Mouse (Mus musculus) right cerebral cortex, postnatal 14 days (tissue): ENCODE measurements around the gene Morc3.
"Not testable (repeated sequence)": the region's sequence is repeated elsewhere in the genome, so short reads cannot be mapped to it uniquely, and the experiment has no call there.

Experiments
- DNase-seq: peaks from one replicate; pipeline ENCODE4 v3.0.0; 2022

Morc3 gene

GRCm38 (mm10) chr16:93819325-93819696 is 12.6 kb upstream of the Morc3 start:
- DNase-seq, result no peak

GRCm38 (mm10) chr16:93820040-93820439 is 11.9 kb upstream of the Morc3 start:
- no peak for DNase-seq

GRCm38 (mm10) chr16:93821706-93822105 is 10.2 kb upstream of the Morc3 start:
- DNase-seq, result no peak

- DNase-seq, result not testable (repeated sequence)
Measured at GRCm38 (mm10) chr16:93822433-93823225, 9.3 kb upstream of the Morc3 start.

- DNase-seq, result no peak
Measured at GRCm38 (mm10) chr16:93824799-93825198, 7.1 kb upstream of the Morc3 start.

- no peak for DNase-seq
Measured at GRCm38 (mm10) chr16:93825463-93825862, 6.5 kb upstream of the Morc3 start.

GRCm38 (mm10) chr16:93826054-93826453 is 5.9 kb upstream of the Morc3 start:
- DNase-seq, result no peak

GRCm38 (mm10) chr16:93826478-93826877 is 5.4 kb upstream of the Morc3 start:
- DNase-seq, result not testable (repeated sequence)

GRCm38 (mm10) chr16:93826909-93827308 is 5.0 kb upstream of the Morc3 start:
- no peak for DNase-seq

GRCm38 (mm10) chr16:93829526-93829925 is 2.4 kb upstream of the Morc3 start:
- DNase-seq, result no peak

- DNase-seq, result no peak
Measured at GRCm38 (mm10) chr16:93830071-93830470, 1.9 kb upstream of the Morc3 start.

- no peak for DNase-seq
Measured at GRCm38 (mm10) chr16:93830916-93831315, 1.0 kb upstream of the Morc3 start.

GRCm38 (mm10) chr16:93832451-93833276 is 743 bp downstream of the Morc3 start:
- no peak for DNase-seq

GRCm38 (mm10) chr16:93833551-93833950 is 1.6 kb downstream of the Morc3 start:
- no peak for DNase-seq

GRCm38 (mm10) chr16:93834076-93834475 is 2.2 kb downstream of the Morc3 start:
- no peak for DNase-seq

GRCm38 (mm10) chr16:93839049-93839448 is 7.1 kb downstream of the Morc3 start:
- no peak for DNase-seq

GRCm38 (mm10) chr16:93850527-93850926 is 18.6 kb downstream of the Morc3 start:
- DNase-seq, result no peak

- DNase-seq, result no peak
Measured at GRCm38 (mm10) chr16:93859967-93860366, 28.0 kb downstream of the Morc3 start.

GRCm38 (mm10) chr16:93860686-93861085 is 28.8 kb downstream of the Morc3 start:
- no peak for DNase-seq

GRCm38 (mm10) chr16:93874841-93875240 is 42.9 kb downstream of the Morc3 start:
- DNase-seq, result no peak

- DNase-seq, result no peak
Measured at GRCm38 (mm10) chr16:93877612-93878380, 45.9 kb downstream of the Morc3 start.

GRCm38 (mm10) chr16:93883423-93884085 is 51.6 kb downstream of the Morc3 start, which contains the start of gene Chaf1b:
Chaf1b (plus strand) TSS chr16:93883901.
- DNase-seq, result peak; percentile 95
